Mouse (Mus musculus) gastrocnemius, adult 18-20 months (tissue): ENCODE measurements around the gene Ubl5. TPM values are rescaled to one million over a fixed set of nuclear protein-coding genes. Genes with fewer than 3 reads are reported as not detected.

Experiments
- DNase-seq: peaks from one replicate; pipeline ENCODE4 v3.0.0; 2021; ENCODE audit warnings: low spot score
- total RNA-seq, 2 experiments: library from RNA; stranded (reverse); gene quantifications; 2 replicates each; pipeline ENCODE4 v1.2.3; 2021

Ubl5 gene
- total RNA-seq, 2 experiments from 2014 or later, result 210 to 236 TPM

DNA sequence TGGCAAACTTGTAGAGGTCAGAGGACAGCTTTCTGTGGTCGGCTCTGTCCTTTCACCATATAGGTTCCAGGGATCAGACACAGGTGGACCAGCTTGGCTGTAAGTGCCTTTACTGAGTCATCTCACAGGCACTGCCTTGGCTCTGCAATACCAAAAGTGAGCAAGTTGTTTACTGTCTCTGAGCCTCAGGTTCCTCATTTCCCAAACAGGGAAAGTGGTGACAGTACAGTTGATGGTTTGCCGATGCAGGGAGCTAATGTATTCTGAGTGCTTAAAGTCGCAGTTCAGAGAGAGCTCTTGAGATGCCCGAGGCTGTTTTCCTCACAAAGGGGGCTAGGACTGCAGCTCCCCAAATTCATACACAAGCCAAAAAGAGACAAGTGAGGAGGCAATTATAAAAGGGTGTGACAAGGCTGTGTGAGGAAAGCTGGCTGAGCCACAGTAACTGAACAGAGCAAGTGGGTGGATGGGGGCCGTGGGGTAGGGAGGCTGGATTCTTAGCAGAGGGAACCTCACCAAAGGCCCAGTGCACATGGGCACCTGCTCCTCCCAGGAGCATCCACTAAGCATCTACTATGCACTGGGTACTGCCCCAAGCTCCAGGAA lies 53.5 kb downstream of the Ubl5 start:
- no peak for DNase-seq

Other genes with a start within 250 kb of the Ubl5 start
- 1 to 10 TPM; 5.9 to 7.0 TPM for gene Zfp26, start 182.7 kb upstream of the Ubl5 start, total RNA-seq
- gene Zfp426, start 150.1 kb upstream of the Ubl5 start, total RNA-seq, result 1 to 10 TPM; 7.2 to 7.5 TPM
- 10 to 100 TPM; 15.6 to 15.8 TPM for gene Zfp266, start 121.5 kb upstream of the Ubl5 start, total RNA-seq
- gene Zfp846, start 61.6 kb upstream of the Ubl5 start, total RNA-seq, result 1 to 10 TPM; 1.7 to 2.3 TPM
- 1 to 10 TPM; 3.7 to 4.6 TPM for gene Fbxl12, start 1.9 kb downstream of the Ubl5 start, total RNA-seq
- gene Pin1, start 9.2 kb downstream of the Ubl5 start, total RNA-seq, result 10 to 100 TPM; 12.4 to 14.8 TPM
- gene Olfm2, start 103.5 kb downstream of the Ubl5 start, total RNA-seq, result under 1 TPM in 1 of 2 experiments, not detected in 1; 0.11 TPM
- 10 to 100 TPM; 14.4 to 15.4 TPM for gene Col5a3, start 172.2 kb downstream of the Ubl5 start, total RNA-seq
- 1 to 10 TPM in 1 of 2 experiments, under 1 TPM in 1; 0.48 to 1.7 TPM for gene Rdh8, start 175.6 kb downstream of the Ubl5 start, total RNA-seq
- gene A230050P20Rik, start 225.8 kb downstream of the Ubl5 start, total RNA-seq, result 1 to 10 TPM; 1.8 to 2.8 TPM
- gene Angptl6, start 236.8 kb downstream of the Ubl5 start, total RNA-seq, result 1 to 10 TPM; 5.9 to 7.3 TPM
- gene Ppan, start 245.3 kb downstream of the Ubl5 start, total RNA-seq, result 1 to 10 TPM; 6.6 to 6.9 TPM